Mouse (Mus musculus): Measurements from ENCODE around the gene Zfp423. TPM values are rescaled to one million over a fixed set of nuclear protein-coding genes. Genes with fewer than 3 reads are reported as not detected.

The Zfp423 gene
- polyA plus RNA-seq, 1 experiment from 2014 or later, result 18.1 TPM

DNA sequence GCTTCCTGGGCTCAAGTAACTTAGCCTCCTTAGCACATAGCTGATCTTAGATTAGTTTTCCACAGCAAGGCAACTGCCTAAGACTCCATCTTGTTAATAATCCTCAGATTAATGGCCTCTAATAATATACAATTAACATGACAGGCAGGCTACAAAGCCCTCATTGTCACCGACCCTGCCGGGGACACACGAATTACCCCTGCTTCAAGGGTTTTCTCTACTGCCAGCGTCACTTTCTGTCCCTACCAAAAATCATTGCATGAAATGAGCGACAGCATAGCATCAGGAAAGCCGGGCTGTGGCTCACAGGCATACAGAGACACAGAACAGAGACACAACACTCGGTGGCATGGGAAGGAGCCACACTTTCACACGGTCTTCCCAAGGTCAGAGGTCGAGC, 262.3 kb downstream of the Zfp423 start:
- no peak overlapping the region for H3K9ac ChIP-seq
- no peaks in the 10 kb centered on the region for H3K36me3 ChIP-seq (ENCODE audit: insufficient read depth)
- H3K4me1 ChIP-seq (ENCODE audit: insufficient read depth), result peaks cover 7% of the 10 kb centered on the region; the same call in 1 of the 2 replicates
- no peaks in the 10 kb centered on the region for H3K27me3 ChIP-seq (ENCODE audit: insufficient read depth, low read length)
- H3K4me3 ChIP-seq (ENCODE audit: low read depth, low read length), result no peak overlapping the region
- no peaks in the 10 kb centered on the region for H3K9me3 ChIP-seq (ENCODE audit: low read depth, low read length)
- H3K27ac ChIP-seq (ENCODE audit: low read depth), result no peak overlapping the region
- DNase-seq, result no peak
- WGBS, result 70% methylated on average over 9 of the region's 9 CpGs
- no peak overlapping the region for H3K4me2 ChIP-seq
- TF ChIP-seq CTCF (IDR thresholded peaks at IDR 0.05; ENCODE audit: low read depth), result no peak
- ATAC-seq (ENCODE audit: insufficient read depth), result no peak

DNA sequence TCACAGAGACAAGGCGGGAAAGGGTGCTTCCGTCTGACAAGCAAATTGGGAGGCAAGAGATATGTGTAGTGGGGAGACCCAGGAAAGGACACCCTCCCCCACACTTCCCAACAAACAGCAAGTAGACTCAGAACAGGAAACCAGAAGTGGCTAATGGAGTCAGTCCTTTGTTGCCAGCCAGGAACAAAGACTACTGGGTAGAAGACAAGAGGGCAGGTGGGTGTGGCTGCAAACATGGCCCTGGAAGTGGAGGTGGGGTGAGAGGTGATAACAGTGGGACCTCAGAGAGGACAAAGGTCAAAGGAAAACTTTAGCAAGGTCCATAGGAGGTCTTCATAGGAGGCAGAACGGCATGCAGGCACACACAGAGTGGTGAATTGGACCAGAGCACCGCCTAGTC, 265.7 kb downstream of the Zfp423 start:
- Histone ChIP-seq H3K4me2 (no peak overlapping the region), H3K4me3 (ENCODE audit: low read depth, low read length) (no peak overlapping the region), H3K9me3 (ENCODE audit: low read depth, low read length) (no peaks in the 10 kb centered on the region), H3K27ac (ENCODE audit: low read depth) (no peak overlapping the region), H3K4me1 (ENCODE audit: insufficient read depth) (peaks cover 11% of the 10 kb centered on the region), H3K9ac (no peak overlapping the region), H3K36me3 (ENCODE audit: insufficient read depth) (no peaks in the 10 kb centered on the region), H3K27me3 (ENCODE audit: insufficient read depth, low read length) (no peaks in the 10 kb centered on the region)
- DNase-seq, result no peak
- no peak for ATAC-seq (ENCODE audit: insufficient read depth)
- TF ChIP-seq CTCF (IDR thresholded peaks at IDR 0.05; ENCODE audit: low read depth), result no peak
- 61% methylated on average over 4 of the region's 4 CpGs for WGBS

DNA sequence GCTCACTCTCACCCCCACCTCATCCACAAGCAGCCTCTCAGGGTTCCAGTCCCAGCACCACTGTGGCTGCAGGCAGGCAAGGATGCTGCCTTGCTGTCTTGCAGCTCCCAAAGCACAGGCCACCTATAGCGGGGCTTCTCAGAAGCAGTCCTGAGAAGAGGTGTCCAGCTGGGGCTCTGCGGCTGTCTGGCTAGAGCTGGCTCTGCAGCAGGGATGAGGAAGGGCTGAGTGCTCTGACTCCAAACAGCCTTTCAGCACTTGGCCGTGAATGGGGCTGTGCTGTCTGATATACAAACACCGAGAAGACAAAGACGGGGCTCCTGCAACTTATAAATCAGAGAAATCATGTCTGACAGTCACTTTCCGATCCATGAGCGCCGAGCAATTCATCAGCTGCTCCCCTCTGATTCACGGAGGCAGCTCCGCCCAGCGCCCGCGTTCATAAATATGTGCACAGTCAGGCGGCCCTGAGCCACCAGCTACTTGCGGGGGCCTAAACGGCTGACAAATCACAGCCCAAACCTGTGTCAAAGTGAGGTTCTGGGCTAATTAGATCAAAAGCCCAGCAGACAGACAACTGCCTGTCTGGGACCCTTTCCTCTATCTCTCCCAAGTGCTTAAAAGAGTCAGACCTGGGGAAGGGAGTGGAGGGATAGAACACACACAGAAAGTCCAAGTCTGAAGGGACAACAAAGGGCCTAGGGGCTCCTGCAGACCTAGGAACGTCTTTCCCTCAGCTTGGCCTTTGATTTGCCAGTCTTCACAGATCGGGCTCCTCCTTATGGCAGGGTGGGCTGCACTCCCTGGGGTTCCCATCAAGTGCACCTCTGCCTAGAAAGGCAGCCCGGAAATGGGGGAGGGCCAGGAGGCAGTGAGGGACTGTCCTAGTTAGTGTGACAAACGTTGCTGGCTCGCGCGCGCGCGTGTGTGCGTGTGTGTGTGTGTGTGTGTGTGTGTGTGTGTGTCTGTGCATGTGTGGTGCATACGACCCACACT, 269.0 kb downstream of the Zfp423 start:
- H3K9me3 ChIP-seq (ENCODE audit: low read depth, low read length), result no peaks in the 10 kb centered on the region
- H3K36me3 ChIP-seq (ENCODE audit: insufficient read depth), result peaks cover 12% of the 10 kb centered on the region; the same call in 1 of the 2 replicates
- TF ChIP-seq CTCF (IDR thresholded peaks at IDR 0.05; ENCODE audit: low read depth), result no peak
- WGBS, result 11% methylated on average over 28 of the region's 28 CpGs
- peak overlapping the region; percentile 51 for H3K4me2 ChIP-seq
- H3K27ac ChIP-seq (ENCODE audit: low read depth), result peak overlapping the region; percentile 8; the same call in 1 of the 2 replicates
- H3K9ac ChIP-seq, result no peak overlapping the region; the same call in 1 of the 2 replicates
- DNase-seq (peak; percentile 71), ATAC-seq (ENCODE audit: insufficient read depth) (peak; percentile 62; the same call in 1 of the 2 replicates)
- peaks cover 15% of the 10 kb centered on the region for H3K4me1 ChIP-seq (ENCODE audit: insufficient read depth)
- no peaks in the 10 kb centered on the region for H3K27me3 ChIP-seq (ENCODE audit: insufficient read depth, low read length)
- no peak overlapping the region for H3K4me3 ChIP-seq (ENCODE audit: low read depth, low read length)

DNA sequence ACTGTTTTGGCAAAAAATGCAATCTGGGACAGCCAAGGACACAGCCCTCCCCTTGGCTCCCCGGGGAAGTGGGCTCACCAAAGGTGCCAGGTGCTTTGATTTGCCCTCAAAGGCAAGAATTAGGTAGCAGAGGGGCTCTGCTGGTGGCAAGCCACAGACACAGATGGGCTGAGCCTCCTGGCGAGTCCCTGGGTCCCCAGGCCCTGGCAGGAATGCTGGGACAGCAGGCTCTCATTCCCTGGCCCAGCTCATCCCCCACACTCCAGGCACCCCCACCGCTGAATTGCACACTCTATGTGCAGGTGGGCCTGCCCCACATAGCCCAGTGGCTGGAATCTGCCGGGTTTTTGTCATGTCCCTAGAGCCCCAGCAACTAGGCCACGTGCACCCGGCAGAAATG, 270.2 kb downstream of the Zfp423 start:
- no peak for TF ChIP-seq CTCF (IDR thresholded peaks at IDR 0.05; ENCODE audit: low read depth)
- H3K9me3 ChIP-seq (ENCODE audit: low read depth, low read length), result no peaks in the 10 kb centered on the region
- no peak overlapping the region for H3K4me2 ChIP-seq
- H3K9ac ChIP-seq, result no peak overlapping the region
- DNase-seq (no peak), ATAC-seq (ENCODE audit: insufficient read depth) (no peak)
- H3K4me1 ChIP-seq (ENCODE audit: insufficient read depth), result peaks cover 15% of the 10 kb centered on the region
- H3K4me3 ChIP-seq (ENCODE audit: low read depth, low read length), result no peak overlapping the region
- H3K36me3 ChIP-seq (ENCODE audit: insufficient read depth), result peaks cover 18% of the 10 kb centered on the region; the same call in 1 of the 2 replicates
- H3K27ac ChIP-seq (ENCODE audit: low read depth), result no peak overlapping the region
- WGBS, result 75% methylated on average over 6 of the region's 6 CpGs
- no peaks in the 10 kb centered on the region for H3K27me3 ChIP-seq (ENCODE audit: insufficient read depth, low read length)

DNA sequence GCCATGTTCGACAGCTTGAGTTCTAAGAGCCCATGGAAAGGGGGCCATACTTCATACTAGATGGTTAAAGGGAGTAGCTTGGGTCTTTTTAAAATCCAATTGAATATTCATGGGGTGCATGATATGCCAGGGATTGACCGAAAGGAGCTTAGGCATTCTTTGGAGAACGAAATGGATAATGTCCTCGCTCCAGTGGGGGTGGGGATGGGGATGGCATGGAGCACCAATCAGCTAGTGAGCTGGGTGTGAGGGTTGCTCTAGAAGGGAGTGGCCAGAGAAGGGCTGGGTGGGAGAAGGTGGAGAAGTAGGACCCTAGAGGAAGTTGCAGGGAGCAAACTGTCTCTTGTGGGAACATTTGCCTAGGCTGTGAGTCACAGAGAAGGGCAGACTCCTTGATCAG, 271.0 kb downstream of the Zfp423 start:
- Histone ChIP-seq H3K4me2 (no peak overlapping the region), H3K9ac (no peak overlapping the region), H3K27ac (ENCODE audit: low read depth) (no peak overlapping the region), H3K36me3 (ENCODE audit: insufficient read depth) (peaks cover 18% of the 10 kb centered on the region; the same call in 1 of the 2 replicates), H3K27me3 (ENCODE audit: insufficient read depth, low read length) (no peaks in the 10 kb centered on the region), H3K9me3 (ENCODE audit: low read depth, low read length) (no peaks in the 10 kb centered on the region), H3K4me3 (ENCODE audit: low read depth, low read length) (no peak overlapping the region), H3K4me1 (ENCODE audit: insufficient read depth) (peaks cover 15% of the 10 kb centered on the region)
- no peak for DNase-seq
- ATAC-seq (ENCODE audit: insufficient read depth), result no peak
- TF ChIP-seq CTCF (IDR thresholded peaks at IDR 0.05; ENCODE audit: low read depth), result no peak
- 51% methylated on average over 4 of the region's 4 CpGs for WGBS

DNA sequence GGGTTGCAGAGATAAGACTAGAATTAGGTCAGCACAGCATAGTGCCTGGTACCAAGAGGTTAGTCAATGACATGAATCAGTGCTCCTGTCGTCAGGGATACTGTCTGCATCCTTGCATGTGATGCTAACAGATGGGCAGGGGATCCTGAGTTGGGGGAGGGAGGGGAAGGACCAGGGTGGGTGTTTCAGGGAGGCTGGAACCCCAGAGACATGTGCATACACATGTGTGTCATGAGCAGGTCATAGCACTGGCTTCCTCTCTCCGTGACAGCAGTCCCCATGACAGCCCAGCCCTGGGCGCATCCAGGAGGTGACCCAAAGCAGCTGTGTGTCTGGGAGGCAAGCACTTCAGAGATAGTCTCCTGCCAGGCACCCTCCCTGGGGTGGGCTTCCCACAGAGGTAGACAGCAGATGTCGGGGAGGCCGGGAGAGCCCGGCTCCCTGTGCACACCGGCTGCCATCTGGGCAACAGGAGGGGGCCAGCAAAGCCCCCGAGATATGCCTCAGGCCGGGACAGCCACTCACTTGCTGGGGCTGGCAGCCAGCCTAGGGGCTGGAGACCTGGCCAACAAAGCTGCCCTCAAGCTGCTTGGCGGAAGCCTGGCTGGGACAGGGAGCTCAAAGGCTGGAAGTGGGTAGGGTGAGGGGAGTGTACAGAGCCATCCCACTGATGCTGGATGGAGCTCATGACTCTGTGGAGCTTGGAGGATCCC, 272.3 kb downstream of the Zfp423 start:
- no peak for TF ChIP-seq CTCF (IDR thresholded peaks at IDR 0.05; ENCODE audit: low read depth)
- DNase-seq, result no peak
- no peak overlapping the region for H3K4me3 ChIP-seq (ENCODE audit: low read depth, low read length)
- no peak overlapping the region for H3K4me2 ChIP-seq
- H3K27me3 ChIP-seq (ENCODE audit: insufficient read depth, low read length), result no peaks in the 10 kb centered on the region
- no peaks in the 10 kb centered on the region for H3K9me3 ChIP-seq (ENCODE audit: low read depth, low read length)
- H3K4me1 ChIP-seq (ENCODE audit: insufficient read depth), result peaks cover 15% of the 10 kb centered on the region
- 56% methylated on average over 10 of the region's 10 CpGs for WGBS
- H3K36me3 ChIP-seq (ENCODE audit: insufficient read depth), result peaks cover 18% of the 10 kb centered on the region; the same call in 1 of the 2 replicates
- no peak overlapping the region for H3K9ac ChIP-seq
- H3K27ac ChIP-seq (ENCODE audit: low read depth), result no peak overlapping the region
- no peak for ATAC-seq (ENCODE audit: insufficient read depth)

DNA sequence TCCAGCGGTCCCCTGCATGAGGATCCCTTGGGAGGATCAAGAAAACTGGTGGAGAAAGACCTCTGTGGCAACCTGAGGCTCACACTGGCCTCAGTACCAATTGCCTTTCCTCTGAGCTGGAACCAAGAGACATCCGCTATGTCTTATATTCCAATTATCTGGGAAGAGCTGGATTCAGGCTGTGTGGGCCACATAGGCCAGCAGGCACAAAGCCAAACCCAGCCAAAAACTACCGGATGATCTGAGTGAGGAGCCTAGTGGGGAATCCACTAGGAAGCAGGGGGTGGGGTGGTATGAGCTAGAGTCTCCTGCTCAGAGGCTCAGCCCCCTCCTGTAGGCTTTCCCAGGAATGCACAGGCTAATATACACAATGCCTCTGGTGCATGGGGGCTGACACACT, 273.4 kb downstream of the Zfp423 start:
- Histone ChIP-seq H3K36me3 (ENCODE audit: insufficient read depth) (peaks cover 18% of the 10 kb centered on the region; the same call in 1 of the 2 replicates), H3K27me3 (ENCODE audit: insufficient read depth, low read length) (no peaks in the 10 kb centered on the region), H3K9me3 (ENCODE audit: low read depth, low read length) (no peaks in the 10 kb centered on the region), H3K4me2 (no peak overlapping the region), H3K9ac (no peak overlapping the region), H3K4me3 (ENCODE audit: low read depth, low read length) (no peak overlapping the region), H3K27ac (ENCODE audit: low read depth) (no peak overlapping the region), H3K4me1 (ENCODE audit: insufficient read depth) (peaks cover 15% of the 10 kb centered on the region)
- ATAC-seq (ENCODE audit: insufficient read depth) (no peak), DNase-seq (peak; percentile 43)
- 74% methylated on average over 3 of the region's 3 CpGs for WGBS
- no peak for TF ChIP-seq CTCF (IDR thresholded peaks at IDR 0.05; ENCODE audit: low read depth)

Data from lung, embryonic 14.5 days (tissue).